Mouse (Mus musculus) left cerebral cortex, postnatal 10 days (tissue): Measurements from ENCODE around the gene Prkag1. TPM values are rescaled to one million over a fixed set of nuclear protein-coding genes. Genes with fewer than 3 reads are reported as not detected.
A peak's percentile ranks its signal among the peaks of the same experiment; 100 is the strongest.

Experiments
- DNase-seq, 2 experiments: peaks; one replicate each; pipeline ENCODE4 v3.0.0; 2021 to 2022; ENCODE audit warnings: low spot score in 2 of 2, mixed read lengths in 1 of 2; ENCODE audit errors: extremely low spot score in 1 of 2
- intact Hi-C: fragments of 180-260 bp; cut with DNase I; formaldehyde crosslinking; loops from one replicate; pipeline ENCODE4 v1.15.1; 2025
- total RNA-seq, 2 experiments: library from RNA; stranded (reverse); gene quantifications; 2 replicates each; pipeline ENCODE4 v1.2.3; 2021

Gene Prkag1
- total RNA-seq, 2 experiments from 2014 or later, result 41.7 to 44.6 TPM

- intact Hi-C loops, result no loop called here
- DNase-seq, result no peak
Measured at GRCm38 (mm10) chr15:98781166-98781565, 50.2 kb downstream of the Prkag1 start.

GRCm38 (mm10) chr15:98780573-98780972 is 50.7 kb downstream of the Prkag1 start:
- DNase-seq, result no peak
- intact Hi-C loops, result no loop called here

DNA sequence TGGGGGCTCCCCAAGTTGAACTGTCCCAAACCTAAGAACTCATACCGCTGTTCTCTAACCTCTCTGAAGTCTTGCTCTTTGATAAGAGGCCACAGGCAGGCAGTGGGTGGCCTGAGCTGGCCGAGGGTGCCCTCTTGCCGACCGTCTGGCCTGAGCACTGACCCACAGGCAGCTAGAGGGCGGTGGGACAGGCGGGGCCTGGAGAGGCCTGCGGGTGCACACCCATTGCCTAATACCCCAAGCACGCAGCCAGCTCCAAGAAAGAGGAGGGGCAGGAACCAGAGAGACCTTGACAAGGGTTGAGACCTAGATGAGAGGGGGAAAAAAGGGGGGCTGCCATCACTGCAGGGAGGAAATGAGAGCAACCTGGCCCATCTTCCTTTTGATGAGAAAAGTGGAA is 51.2 kb downstream of the Prkag1 start:
- intact Hi-C loops, result no loop called here
- no peak for DNase-seq

- intact Hi-C loops, result no loop called here
- DNase-seq, result no peak
Measured at GRCm38 (mm10) chr15:98778806-98779205, 52.5 kb downstream of the Prkag1 start.

DNA sequence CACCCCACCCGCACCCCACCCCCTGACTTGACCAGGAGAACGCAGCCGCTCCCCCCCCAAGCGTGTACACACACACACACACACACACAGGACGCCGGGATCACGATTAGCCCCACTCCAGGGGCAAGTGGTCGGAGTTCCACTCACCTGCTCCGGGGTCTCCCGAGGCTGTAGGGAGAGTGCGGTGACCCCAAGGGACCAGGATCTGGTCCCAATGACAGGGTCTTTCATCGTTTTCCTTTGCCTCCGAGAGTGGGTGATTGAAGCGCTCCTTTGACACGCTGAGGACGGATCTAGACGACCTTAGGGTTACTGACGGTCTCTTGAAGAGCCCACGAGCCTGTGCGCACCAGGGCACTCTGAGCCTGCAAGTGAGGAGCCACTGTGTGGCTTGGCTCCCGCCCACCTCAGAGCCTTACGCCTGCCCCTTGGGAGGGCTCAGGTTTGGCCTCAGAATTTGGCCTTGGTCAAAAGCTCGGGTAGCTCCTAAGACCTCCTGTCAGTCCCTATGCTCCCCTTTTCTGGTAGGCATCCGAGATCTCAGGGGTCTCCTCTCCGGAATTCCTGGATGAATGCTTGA is 53.0 kb downstream of the Prkag1 start:
- intact Hi-C loops, result no loop called here
- no peak for DNase-seq

- intact Hi-C loops, result no loop called here
- DNase-seq, result no peak
Measured at GRCm38 (mm10) chr15:98777762-98778161, 53.6 kb downstream of the Prkag1 start, which contains the start of gene Wnt10b. Wnt10b (minus strand) TSS chr15:98778150.

DNA sequence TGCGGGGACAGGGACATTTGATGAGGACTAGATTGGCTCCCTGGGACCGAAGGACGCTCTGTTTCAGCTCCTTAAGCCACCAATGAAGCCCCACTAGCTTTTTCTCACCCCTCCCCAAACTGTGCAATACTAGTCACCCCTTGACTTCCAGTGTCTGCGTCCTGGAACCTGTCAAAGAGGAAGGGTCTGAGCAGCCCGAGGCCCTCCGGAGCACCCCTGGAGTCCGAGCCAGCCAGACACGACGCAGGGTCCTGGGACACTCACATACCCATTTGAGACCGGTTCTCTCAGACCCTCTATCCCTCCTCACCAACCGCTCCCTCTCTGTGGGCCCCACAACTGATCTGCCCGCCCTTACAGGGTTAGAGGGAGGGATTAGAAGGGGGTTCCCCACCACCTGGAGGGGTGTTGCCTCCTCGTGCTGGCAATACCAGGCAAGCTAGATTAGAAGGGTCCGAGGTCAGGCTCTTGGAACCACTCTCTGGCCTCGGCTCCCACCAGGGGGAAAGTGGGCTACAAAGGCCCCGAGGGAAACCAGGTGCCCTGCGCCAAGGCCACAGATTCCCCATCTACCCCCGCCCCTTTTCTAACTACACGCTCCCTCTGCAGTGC is 54.2 kb downstream of the Prkag1 start:
- DNase-seq, result no peak
- intact Hi-C loops, result no loop called here

- intact Hi-C loops, result no loop called here
- DNase-seq, result peak in 1 of 2 experiments; percentile 47
Measured at GRCm38 (mm10) chr15:98776280-98777004, 54.9 kb downstream of the Prkag1 start.

DNA sequence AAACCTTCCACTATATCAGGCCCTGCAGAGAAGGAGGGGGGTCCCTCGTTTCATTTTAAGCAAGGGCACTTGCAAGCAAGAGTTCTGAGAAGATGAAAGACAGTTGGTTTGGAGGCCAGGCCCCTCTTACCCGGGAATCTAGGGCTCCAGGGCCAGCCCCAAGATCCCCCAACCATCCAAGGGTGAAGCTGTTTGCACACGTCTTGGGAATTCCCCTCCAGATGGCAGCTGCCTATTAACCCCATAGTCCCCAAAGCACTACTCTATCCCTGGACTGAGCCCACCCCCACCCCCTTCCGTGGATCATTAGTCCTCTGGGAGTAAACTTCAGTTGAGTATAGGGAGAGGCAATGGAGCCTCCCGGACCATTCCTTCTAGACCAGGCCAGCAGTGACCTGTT is 55.8 kb downstream of the Prkag1 start:
- intact Hi-C loops, result no loop called here

DNA sequence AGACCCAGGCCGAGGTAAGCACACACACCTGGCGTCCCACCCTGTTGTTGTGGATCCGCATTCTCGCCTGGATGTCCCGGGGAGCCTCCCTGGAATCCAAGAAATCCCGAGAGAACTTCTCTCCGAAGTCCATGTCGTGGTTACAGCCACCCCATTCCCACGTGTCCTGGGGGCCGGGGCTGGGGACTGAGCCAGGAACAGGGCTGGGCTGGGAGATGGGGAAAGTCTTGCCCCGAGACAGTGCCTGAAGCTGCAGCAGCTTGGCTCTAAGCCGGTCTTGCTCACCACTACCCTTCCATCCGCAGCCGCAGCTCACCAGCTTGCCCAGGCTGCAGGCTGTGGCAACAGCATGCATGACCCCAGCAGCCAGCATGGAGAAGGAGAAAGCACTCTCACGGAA is 57.2 kb downstream of the Prkag1 start:
- DNase-seq, result no peak
- intact Hi-C loops, result no loop called here

More for the DNA sequence above, 55.8 kb downstream of the Prkag1 start:
- no peak for DNase-seq

DNA sequence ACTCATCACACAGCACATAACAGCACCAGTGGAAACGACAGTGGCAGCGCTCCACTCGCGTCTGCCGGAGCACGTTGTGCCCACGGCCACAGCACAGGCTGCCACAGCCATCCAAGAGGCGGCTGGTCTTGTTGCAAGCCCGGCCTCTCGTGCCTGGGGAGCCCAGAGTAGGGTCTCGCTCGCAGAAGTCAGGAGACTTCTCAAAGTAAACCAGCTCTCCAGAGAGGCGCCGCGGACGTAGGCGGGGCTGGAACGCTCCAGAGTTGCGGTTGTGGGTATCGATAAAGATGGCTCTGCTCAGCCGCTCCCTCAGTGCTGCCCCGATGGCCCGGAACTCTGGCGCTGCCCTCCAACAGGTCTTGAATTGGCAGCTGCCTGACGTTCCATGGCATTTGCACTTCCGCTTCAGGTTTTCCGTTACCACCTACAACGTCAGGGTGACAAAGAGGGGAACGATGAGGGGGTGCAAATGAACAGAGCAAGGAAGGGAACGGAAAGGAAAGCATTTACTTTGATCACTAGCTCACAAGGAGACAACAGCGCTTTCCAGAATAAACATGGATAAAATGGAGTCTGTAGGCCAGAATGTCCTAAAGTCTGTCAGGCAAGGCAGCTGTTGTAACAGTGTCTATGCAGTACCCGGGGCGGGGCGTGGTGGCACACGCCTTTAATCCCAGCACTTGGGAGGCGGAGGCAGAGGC is 58.7 kb downstream of the Prkag1 start:
- intact Hi-C loops, result no loop called here
- peak in 1 of 2 experiments; percentile 38 for DNase-seq

DNA sequence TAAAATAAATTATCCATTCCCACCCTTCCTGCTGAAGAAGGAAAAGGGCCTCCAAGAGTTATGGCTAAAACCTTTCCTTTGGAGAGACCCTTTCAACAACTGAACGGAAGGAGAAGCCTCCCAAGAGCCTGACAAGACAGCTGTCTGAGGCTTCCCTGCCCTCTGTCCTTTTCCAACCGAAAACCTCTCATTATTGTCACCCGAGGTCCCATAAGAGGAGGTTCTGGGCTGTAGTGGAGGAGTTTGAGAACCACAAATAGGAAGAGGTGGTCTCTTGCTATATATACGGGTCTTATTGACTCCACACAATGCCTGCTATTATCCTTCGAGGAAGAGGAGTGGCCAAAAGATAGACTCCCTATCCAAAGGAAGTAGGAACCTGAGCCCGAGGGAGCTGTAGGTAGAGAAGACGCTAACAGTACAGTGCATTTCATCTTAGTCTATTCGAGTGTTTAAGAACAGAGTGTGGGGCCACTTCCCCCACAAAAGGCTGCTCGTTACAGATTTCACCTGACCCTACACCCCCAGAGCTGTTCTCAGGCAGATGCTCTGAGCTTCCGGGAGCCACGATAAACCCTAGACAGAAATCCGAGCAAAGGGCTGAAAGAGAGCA is 59.4 kb downstream of the Prkag1 start:
- DNase-seq, result no peak
- intact Hi-C loops, result no loop called here

DNA sequence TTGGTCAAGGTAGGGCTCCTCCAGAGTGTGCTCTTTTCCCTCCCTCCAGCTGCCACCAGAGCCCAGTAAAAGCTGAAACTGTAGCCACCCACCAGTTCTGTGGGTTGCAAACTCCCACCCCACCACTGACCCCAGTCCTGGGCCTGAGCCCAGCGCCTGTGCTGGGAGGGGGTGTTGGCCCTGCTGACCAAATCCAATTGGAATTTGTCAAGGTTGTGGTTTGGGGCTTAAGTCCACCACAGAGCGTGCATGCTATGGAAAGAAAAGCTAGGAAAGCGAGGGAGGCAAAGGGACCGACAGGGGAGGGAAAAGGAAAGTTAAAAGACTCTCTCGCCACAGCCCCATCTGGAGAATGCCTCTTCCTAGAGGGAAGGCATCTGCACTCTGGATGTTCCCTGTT is 63.1 kb downstream of the Prkag1 start:
- intact Hi-C loops, result no loop called here
- no peak for DNase-seq

DNA sequence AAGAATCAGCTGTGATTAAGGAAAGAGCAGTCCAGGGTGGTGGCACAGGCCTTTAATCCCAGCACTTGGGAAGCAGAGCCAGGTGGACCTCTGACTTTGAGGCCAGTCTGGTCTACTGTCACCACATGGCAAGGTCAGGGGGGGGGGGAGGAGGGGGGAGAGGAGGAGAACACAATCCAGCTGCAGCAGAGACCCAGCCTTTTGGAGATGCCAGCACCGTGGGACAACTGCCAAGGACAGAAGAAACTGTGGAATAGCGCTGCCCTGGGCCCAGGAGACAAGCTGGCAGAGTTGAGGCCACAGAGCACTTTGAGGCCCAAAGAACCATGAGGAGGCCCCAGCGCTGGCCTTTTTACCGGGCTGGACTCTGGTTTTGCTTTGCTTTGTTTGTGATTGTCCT is 65.4 kb downstream of the Prkag1 start:
- no peak for DNase-seq
- intact Hi-C loops, result no loop called here

Other genes with a start within 250 kb of the Prkag1 start
- 10 to 100 TPM; 37.1 to 38.1 TPM for gene Adcy6, start 221.4 kb downstream of the Prkag1 start, total RNA-seq
- gene Cacnb3, start 200.7 kb downstream of the Prkag1 start, total RNA-seq, result 100 to 1,000 TPM; 173 to 185 TPM
- gene Ddx23, start 168.6 kb downstream of the Prkag1 start, total RNA-seq, result 10 to 100 TPM; 55.8 to 58.2 TPM
- 10 to 100 TPM; 68.6 to 70.1 TPM for gene Rnd1, start 154.1 kb downstream of the Prkag1 start, total RNA-seq
- 10 to 100 TPM; 13.6 to 14.5 TPM for gene Ccdc65, start 123.3 kb downstream of the Prkag1 start, total RNA-seq
- gene Fkbp11, start 103.3 kb downstream of the Prkag1 start, total RNA-seq, result 1 to 10 TPM; 2.2 TPM
- 100 to 1,000 TPM; 651 to 661 TPM for gene Arf3, start 68.3 kb downstream of the Prkag1 start, total RNA-seq
- under 1 TPM; 0.63 to 0.64 TPM for gene Wnt10b, start 53.4 kb downstream of the Prkag1 start, total RNA-seq
- gene Wnt1, start 41.7 kb downstream of the Prkag1 start, total RNA-seq, result not detected
- 100 to 1,000 TPM; 285 to 294 TPM for gene Ddn, start 22.0 kb downstream of the Prkag1 start, total RNA-seq
- gene Kmt2d, start 39.7 kb upstream of the Prkag1 start, total RNA-seq, result 10 to 100 TPM; 62.4 to 64.3 TPM
- 10 to 100 TPM; 11.2 to 14.1 TPM for gene Rhebl1, start 63.0 kb upstream of the Prkag1 start, total RNA-seq
- under 1 TPM; 0.16 to 0.47 TPM for gene Dhh, start 67.0 kb upstream of the Prkag1 start, total RNA-seq
- gene Lmbr1l, start 86.7 kb upstream of the Prkag1 start, total RNA-seq, result 10 to 100 TPM; 15.4 to 21.6 TPM
- 1,000 to 10,000 TPM in 1 of 2 experiments, 100 to 1,000 TPM in 1; 986 to 1,032 TPM for gene Tuba1b, start 103.0 kb upstream of the Prkag1 start, total RNA-seq
- not detected for gene Gm49450, start 122.0 kb upstream of the Prkag1 start, total RNA-seq
- 1,000 to 10,000 TPM; 4,375 to 4,691 TPM for gene Tuba1a, start 122.2 kb upstream of the Prkag1 start, total RNA-seq
- gene Tuba1c, start 198.4 kb upstream of the Prkag1 start, total RNA-seq, result 100 to 1,000 TPM; 255 to 292 TPM
- 1 to 10 TPM; 5.5 to 5.9 TPM for gene Prph, start 223.7 kb upstream of the Prkag1 start, total RNA-seq
- gene Troap, start 243.1 kb upstream of the Prkag1 start, total RNA-seq, result 1 to 10 TPM; 1.4 to 2.2 TPM